Mouse (Mus musculus): ENCODE results near the gene Kif22.

DNA sequence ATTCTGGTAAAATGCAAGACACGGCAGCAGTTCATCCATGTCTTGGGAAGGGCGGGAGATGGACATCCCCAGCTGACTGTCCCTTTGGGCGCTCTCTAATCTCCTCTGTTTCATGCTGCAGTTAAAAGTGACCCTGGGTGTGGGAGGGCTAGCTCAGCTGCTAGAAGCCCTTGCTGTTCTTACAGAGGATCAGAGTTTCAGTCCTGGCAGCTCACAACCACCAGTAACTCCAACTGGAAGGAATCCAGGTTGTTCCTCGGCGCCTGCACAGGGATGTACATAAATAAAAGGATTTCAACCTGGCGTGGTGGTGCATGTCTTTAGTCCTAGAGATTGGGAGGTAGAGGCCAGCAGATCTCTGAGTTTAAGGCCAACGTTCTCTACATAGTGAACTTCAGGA, 59.2 kb downstream of the Kif22 start:
- no peak for TF ChIP-seq CTCF (IDR thresholded peaks at IDR 0.05; ENCODE audit: borderline replicate concordance, insufficient read depth, low read depth, low read length)
- no peak for TF ChIP-seq POLR2A (IDR thresholded peaks at IDR 0.05; ENCODE audit: borderline replicate concordance, insufficient read depth, low read length)

All from cerebellum, adult 2 months (tissue).